Mouse (Mus musculus) liver, embryonic 14.5 days (tissue): ENCODE results near the gene Cabp2.

Experiments used
- CTCF ChIP-seq: IDR thresholded peaks from 2 replicates; pipeline ENCODE4 v1.5.1; 2016; ENCODE audit warnings: antibody characterized with exemption, low read depth, control low read depth
- EP300 ChIP-seq: IDR thresholded peaks from 2 replicates; pipeline ENCODE4 v1.6.1; 2016; ENCODE audit warnings: antibody characterized with exemption, low read depth

GRCm38 (mm10) chr19:4055947-4056693 is 25.3 kb upstream of the Cabp2 start:
- TF ChIP-seq CTCF: no peak
- no peak for TF ChIP-seq EP300
